Mouse (Mus musculus) CH12.LX (cell line): ENCODE measurements at regions not wholly inside any gene's neighbourhood (a gene's known extent, or its start where the extent isn't known, plus 50 kb on each side); places are given as distances from the start of the nearest gene placed in this dataset.

Experiments used
- DNase-seq: peaks from one replicate; pipeline ENCODE4 v3.0.0-alpha.2; 2013; ENCODE audit errors: extremely low read depth
- H3K27ac ChIP-seq: 2 replicates; pipeline ENCODE4 v1.5.1; 2012; ENCODE audit warnings: low read depth, mild to moderate bottlenecking, control low read depth, moderate library complexity; ENCODE audit not compliant: insufficient read depth
- H3K27me3 ChIP-seq: replicated peaks from 2 replicates; pipeline ENCODE3; 2012; ENCODE audit warnings: inconsistent platforms
- H3K36me3 ChIP-seq, 2 experiments: replicated peaks in 1 of 2; 2 replicates each; pipeline versions ENCODE3 to v1.6.1; 2012; ENCODE audit warnings: inconsistent platforms in 1 of 2, low read length in 1 of 2, mild to moderate bottlenecking in 1 of 2, mixed read lengths in 1 of 2, moderate library complexity in 1 of 2; ENCODE audit not compliant: control insufficient read depth in 1 of 2, insufficient read depth in 1 of 2
- H3K4me1 ChIP-seq, 2 experiments: 2 replicates each; pipeline ENCODE4 v1.6.1; 2012; ENCODE audit warnings: inconsistent platforms in 1 of 2, moderate library complexity in 1 of 2; ENCODE audit not compliant: insufficient read depth in 2 of 2, control insufficient read depth in 1 of 2
- H3K4me2 ChIP-seq: 2 replicates; pipeline ENCODE4 v1.6.1; 2012; ENCODE audit warnings: low read depth, mild to moderate bottlenecking, control low read depth; ENCODE audit not compliant: poor library complexity, insufficient read depth, severe bottlenecking
- H3K4me3 ChIP-seq, 3 experiments: fragments of 150-350 bp in 1 of 3; sonication (generic) in 1 of 3; replicated peaks in 1 of 3; 2 replicates each; pipeline versions ENCODE3 to v1.5.1; 2011 to 2012; ENCODE audit warnings: low read depth in 2 of 3, low read length in 2 of 3, mild to moderate bottlenecking in 2 of 3, moderate library complexity in 2 of 3, control low read depth in 1 of 3, improper control_type of control experiment in 1 of 3, inconsistent platforms in 1 of 3, mixed read lengths in 1 of 3; ENCODE audit not compliant: poor library complexity in 1 of 3
- H3K79me2 ChIP-seq: replicated peaks from 2 replicates; pipeline ENCODE4 v1.6.1; 2012; ENCODE audit warnings: mild to moderate bottlenecking, moderate library complexity; ENCODE audit not compliant: control insufficient read depth, poor library complexity, insufficient read depth, severe bottlenecking; ENCODE audit errors: extremely low read depth
- H3K9ac ChIP-seq: 2 replicates; pipeline ENCODE4 v1.6.1; 2012; ENCODE audit warnings: low read depth, mild to moderate bottlenecking, control low read depth, moderate library complexity; ENCODE audit not compliant: insufficient read depth
- H3K9me3 ChIP-seq: replicated peaks from 2 replicates; pipeline ENCODE3; 2012; ENCODE audit warnings: low read length, inconsistent platforms, mixed read lengths
- BHLHE40 ChIP-seq: IDR thresholded peaks from 2 replicates; pipeline ENCODE4 v1.6.1; 2011; ENCODE audit warnings: mild to moderate bottlenecking, low read depth, low read length, improper control_type of control experiment
- CHD2 ChIP-seq: IDR thresholded peaks from 2 replicates; pipeline ENCODE4 v1.6.1; 2011; ENCODE audit warnings: low read length, improper control_type of control experiment
- E2F4 ChIP-seq: IDR thresholded peaks from 2 replicates; pipeline ENCODE4 v1.6.1; 2011; ENCODE audit warnings: low read depth, low read length, improper control_type of control experiment; ENCODE audit not compliant: insufficient replicate concordance
- ETS1 ChIP-seq: conservative IDR thresholded peaks from 2 replicates; pipeline ENCODE4 v1.6.1; 2012; ENCODE audit warnings: low read depth, mild to moderate bottlenecking, inconsistent platforms, low read length, improper control_type of control experiment, moderate library complexity
- HCFC1 ChIP-seq: IDR thresholded peaks from 2 replicates; pipeline ENCODE4 v1.6.1; 2012; ENCODE audit warnings: low read depth, mild to moderate bottlenecking, inconsistent platforms, low read length, improper control_type of control experiment
- MAFK ChIP-seq: IDR thresholded peaks from 2 replicates; pipeline ENCODE4 v1.6.1; 2011; ENCODE audit warnings: low read length, improper control_type of control experiment; ENCODE audit not compliant: insufficient replicate concordance
- MAX ChIP-seq: IDR thresholded peaks from 2 replicates; pipeline ENCODE4 v1.6.1; 2011; ENCODE audit warnings: low read length, improper control_type of control experiment
- MAZ ChIP-seq: IDR thresholded peaks from 2 replicates; pipeline ENCODE4 v1.6.1; 2012; ENCODE audit warnings: low read depth, mild to moderate bottlenecking, inconsistent platforms, low read length, improper control_type of control experiment, moderate library complexity
- MEF2A ChIP-seq: IDR thresholded peaks from 2 replicates; pipeline ENCODE4 v1.6.1; 2014; ENCODE audit warnings: low read depth, mild to moderate bottlenecking, inconsistent platforms, low read length, improper control_type of control experiment, borderline replicate concordance
- MYC ChIP-seq: IDR thresholded peaks from 2 replicates; pipeline ENCODE4 v1.6.1; 2011; ENCODE audit warnings: low read depth, mild to moderate bottlenecking, improper control_type of control experiment, low read length
- NRF1 ChIP-seq: IDR thresholded peaks from 2 replicates; pipeline ENCODE4 v1.6.1; 2014; ENCODE audit warnings: low read depth, mild to moderate bottlenecking, inconsistent platforms, low read length, improper control_type of control experiment, moderate library complexity
- PAX5 ChIP-seq: IDR thresholded peaks from 2 replicates; pipeline ENCODE4 v1.6.1; 2012; ENCODE audit warnings: low read length, inconsistent platforms, mixed read lengths
- POLR2A ChIP-seq: IDR thresholded peaks from 2 replicates; pipeline ENCODE4 v1.6.1; 2011; ENCODE audit warnings: low read depth, mild to moderate bottlenecking, improper control_type of control experiment, low read length
- RAD21 ChIP-seq: IDR thresholded peaks from 2 replicates; pipeline ENCODE4 v1.6.1; 2011; ENCODE audit warnings: low read depth, mild to moderate bottlenecking, low read length, improper control_type of control experiment, moderate library complexity
- RCOR1 ChIP-seq: conservative IDR thresholded peaks from 2 replicates; pipeline ENCODE4 v1.6.1; 2012; ENCODE audit warnings: low read depth, mild to moderate bottlenecking, inconsistent platforms, low read length, improper control_type of control experiment
- SIN3A ChIP-seq: IDR thresholded peaks from 2 replicates; pipeline ENCODE4 v1.6.1; 2012; ENCODE audit warnings: low read length, improper control_type of control experiment, inconsistent platforms
- TBP ChIP-seq: conservative IDR thresholded peaks from 2 replicates; pipeline ENCODE4 v1.6.1; 2011; ENCODE audit warnings: low read depth, low read length, improper control_type of control experiment
- USF1 ChIP-seq: IDR thresholded peaks from 2 replicates; pipeline ENCODE4 v1.6.1; 2014; ENCODE audit warnings: low read depth, mild to moderate bottlenecking, inconsistent platforms, low read length, improper control_type of control experiment
- USF2 ChIP-seq: conservative IDR thresholded peaks from 2 replicates; pipeline ENCODE4 v1.6.1; 2011; ENCODE audit warnings: low read depth, low read length, improper control_type of control experiment
- ZC3H11A ChIP-seq: IDR thresholded peaks from 2 replicates; pipeline ENCODE4 v1.6.1; 2012; ENCODE audit warnings: low read depth, mild to moderate bottlenecking, inconsistent platforms, low read length, improper control_type of control experiment
- ZMIZ1 ChIP-seq: IDR thresholded peaks from 2 replicates; pipeline ENCODE4 v1.6.1; 2012; ENCODE audit warnings: low read depth, mild to moderate bottlenecking, inconsistent platforms, low read length, improper control_type of control experiment
- dilution Hi-C: fragments of 300-500 bp; cut with MboI; formaldehyde crosslinking; loops from 2 replicates; pipeline ENCODE4 v1.14.3; 2020; ENCODE audit warnings: low sequenced_read_pairs; ENCODE audit not compliant: extremely low pct_unique_long_range_greater_than_20kb, extremely low pct_ligation_motif_present
- in situ Hi-C: fragments of 300-500 bp; cut with MboI; formaldehyde crosslinking; loops from 3 replicates; pipeline ENCODE4 v1.14.3; 2019; ENCODE audit warnings: low sequenced_read_pairs, low pct_ligation_motif_present, low pct_unique_long_range_greater_than_20kb, mixed read lengths

DNA sequence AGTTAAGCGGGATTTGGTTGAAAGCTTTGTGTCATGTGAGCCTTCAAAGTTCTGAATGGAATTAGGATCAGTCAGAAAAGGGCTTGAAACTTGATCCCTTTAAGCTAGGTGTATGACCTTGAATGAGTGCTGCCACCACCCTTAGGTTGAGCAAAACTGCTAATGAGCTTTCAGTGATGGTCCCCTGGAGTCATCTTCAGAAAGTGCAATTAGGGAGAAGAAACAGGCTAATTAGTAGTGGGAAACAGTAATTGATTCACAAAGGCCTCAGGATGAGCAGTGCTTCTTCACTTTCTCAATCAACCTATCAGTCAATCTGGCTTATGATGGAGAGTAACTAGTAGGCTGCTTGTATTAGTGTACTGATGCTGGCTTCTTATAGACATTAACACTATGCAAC, 590.1 kb upstream of the Pcdh20 start:
- TF ChIP-seq CHD2 (no peak), NRF1 (no peak), BHLHE40 (no peak), RAD21 (no peak), MAFK (no peak), ETS1 (no peak), ZC3H11A (no peak), MEF2A (no peak), RCOR1 (no peak), MYC (no peak), TBP (no peak), PAX5 (no peak)

DNA sequence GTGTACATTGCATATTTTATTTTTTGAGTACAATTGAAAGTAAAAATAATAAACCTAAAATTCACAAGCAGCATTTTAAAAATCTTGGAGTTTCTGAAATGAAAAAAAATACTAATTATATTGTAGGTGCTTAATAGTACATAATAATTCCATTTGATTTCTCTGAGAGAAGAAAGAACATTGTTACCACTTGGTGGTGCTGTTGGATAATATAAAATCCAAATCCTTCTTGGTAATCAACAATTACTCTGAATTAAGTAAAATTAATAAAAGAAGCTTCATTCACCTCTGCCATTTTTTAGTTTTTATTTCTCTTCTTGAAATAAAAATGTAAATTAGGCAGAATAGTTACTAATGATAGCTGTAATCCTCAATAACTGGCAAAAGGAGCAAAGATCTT, 563.2 kb upstream of the Pcdh20 start:
- dilution Hi-C loops: no loop called here
- Histone ChIP-seq H3K9me3 (peaks cover 10% of the 10 kb centered on the region), H3K36me3 (no peaks in the 10 kb centered on the region), H3K4me1 (no peaks in the 10 kb centered on the region), H3K79me2 (no peaks in the 10 kb centered on the region), H3K4me3 (no peak overlapping the region)
- DNase-seq: no peak
- no peak for TF ChIP-seq SIN3A
- no peak for TF ChIP-seq MAX
- no peak for TF ChIP-seq PAX5
- TF ChIP-seq ZMIZ1: no peak
- TF ChIP-seq POLR2A: no peak
- TF ChIP-seq HCFC1: no peak
- TF ChIP-seq E2F4: no peak
- no peak for TF ChIP-seq USF2
- no peak for TF ChIP-seq RCOR1
- no peak for TF ChIP-seq CHD2
- no peak for TF ChIP-seq USF1
- no peak for TF ChIP-seq MAZ
- no peak for TF ChIP-seq ETS1
- TF ChIP-seq, all 38 proteins: peak for 0
- in situ Hi-C loops: no loop called here
- H3K4me2 ChIP-seq: no peak overlapping the region
- H3K9ac ChIP-seq: no peak overlapping the region
- no peak overlapping the region for H3K27ac ChIP-seq
- H3K27me3 ChIP-seq: no peaks in the 10 kb centered on the region

More for the DNA sequence above, 590.1 kb upstream of the Pcdh20 start:
- H3K4me3 ChIP-seq: no peak overlapping the region
- H3K9ac ChIP-seq: no peak overlapping the region
- no peak overlapping the region for H3K4me2 ChIP-seq
- no peaks in the 10 kb centered on the region for H3K4me1 ChIP-seq
- H3K36me3 ChIP-seq: no peaks in the 10 kb centered on the region
- peaks cover 17% of the 10 kb centered on the region for H3K9me3 ChIP-seq
- no peaks in the 10 kb centered on the region for H3K27me3 ChIP-seq
- H3K27ac ChIP-seq: no peak overlapping the region
- dilution Hi-C loops: no loop called here
- no peaks in the 10 kb centered on the region for H3K79me2 ChIP-seq
- in situ Hi-C loops: no loop called here
- no peak for DNase-seq
